Mouse (Mus musculus): ENCODE measurements around the gene Nrip1. TPM values are rescaled to one million over a fixed set of nuclear protein-coding genes. Genes with fewer than 3 reads are reported as not detected.
"Not testable (repeated sequence)": the region's sequence is repeated elsewhere in the genome, so short reads cannot be mapped to it uniquely, and the experiment has no call there.

Gene Nrip1
- 10 to 100 TPM; 28.0 to 31.3 TPM for total RNA-seq (2021)

DNA sequence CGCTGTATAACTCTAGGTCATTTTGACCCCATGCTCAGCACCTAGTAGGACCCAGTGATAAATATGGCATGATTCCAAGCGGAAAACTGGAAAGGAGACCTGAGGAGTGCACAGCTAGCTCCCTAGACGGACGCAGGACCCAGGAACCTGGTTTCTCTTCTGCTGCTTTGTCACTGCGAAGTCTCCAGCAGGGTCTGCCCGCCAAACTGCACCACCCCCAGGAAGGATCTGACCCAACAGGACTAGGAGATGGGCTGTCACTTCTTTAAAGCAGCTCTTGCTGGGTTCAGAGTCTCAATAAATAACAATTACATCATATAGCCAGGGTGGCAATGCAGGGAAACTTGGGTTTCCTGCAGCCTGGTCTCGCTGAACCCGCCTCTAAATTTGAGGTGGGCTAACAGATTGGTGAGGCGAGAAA lies at the start of gene Nrip1:
TSS of gene Nrip1 (minus strand) at position 157 of the 421 bp plus-strand sequence.
- peak in 1 of 2 experiments; percentile 64 for DNase-seq
- intact Hi-C loops (cut with DNase I), result loop anchor here (2.0 to 10.0 kb wide), 8 partner anchors 59 to 641 kb away; partner anchors contain the start of genes Hspa13 and Usp25

GRCm38 (mm10) chr16:76422531-76422930 lies 48.9 kb upstream of the Nrip1 start:
- intact Hi-C loops (cut with DNase I), result no loop called here
- DNase-seq, result no peak

DNA sequence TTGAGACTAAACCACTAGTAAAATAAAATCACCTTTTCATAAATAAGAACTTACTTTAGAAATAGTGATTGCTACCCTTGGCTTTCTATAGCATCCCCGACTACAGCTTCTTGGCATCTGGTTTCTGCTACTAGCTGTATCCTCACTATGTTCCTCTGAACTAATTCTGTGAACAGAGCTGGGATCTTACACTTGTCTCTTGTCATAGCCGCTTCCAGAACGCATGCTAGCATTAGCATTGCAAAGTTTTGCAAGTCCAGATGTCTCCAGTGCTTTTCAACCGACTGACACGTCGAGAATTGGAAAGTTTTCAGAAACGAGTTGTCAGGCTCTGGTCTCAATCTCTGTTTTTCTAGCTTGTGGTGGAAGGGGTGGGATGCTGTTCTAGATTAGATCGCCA lies 46.2 kb upstream of the Nrip1 start:
- intact Hi-C loops (cut with DNase I), result no loop called here
- no peak for DNase-seq

- intact Hi-C loops (cut with DNase I), result no loop called here
- no peak for DNase-seq
These were observed 42.9 kb upstream of the Nrip1 start for GRCm38 (mm10) chr16:76416477-76416876.

- intact Hi-C loops (cut with DNase I), result no loop called here
These were observed 42.4 kb upstream of the Nrip1 start for GRCm38 (mm10) chr16:76416060-76416438.

GRCm38 (mm10) chr16:76415407-76416059 lies 41.9 kb upstream of the Nrip1 start:
- DNase-seq, result no peak

More at GRCm38 (mm10) chr16:76416060-76416438, 42.4 kb upstream of the Nrip1 start:
- DNase-seq, result no peak

DNA sequence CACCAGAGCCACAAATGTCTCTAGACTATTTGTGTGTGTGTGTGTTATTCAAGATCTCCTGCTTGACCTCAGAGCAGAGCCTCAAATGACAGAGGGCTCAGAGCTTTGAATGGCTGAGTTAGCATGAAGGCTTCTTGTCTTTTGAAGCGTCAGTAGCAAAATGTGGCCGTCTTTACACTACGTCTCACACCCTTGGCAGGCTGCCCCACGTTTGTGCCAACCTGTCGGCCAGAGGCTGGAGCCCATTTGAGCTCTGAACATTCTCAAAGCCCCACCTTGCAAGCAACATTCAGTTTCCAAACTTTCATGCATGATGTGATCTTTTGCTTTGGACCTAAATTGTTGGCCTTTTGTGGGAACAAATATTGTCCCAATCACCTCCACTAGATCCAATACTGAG lies 40.9 kb upstream of the Nrip1 start:
- intact Hi-C loops (cut with DNase I), result no loop called here
- DNase-seq, result no peak

More at GRCm38 (mm10) chr16:76415407-76416059, 41.9 kb upstream of the Nrip1 start:
- intact Hi-C loops (cut with DNase I), result no loop called here

DNA sequence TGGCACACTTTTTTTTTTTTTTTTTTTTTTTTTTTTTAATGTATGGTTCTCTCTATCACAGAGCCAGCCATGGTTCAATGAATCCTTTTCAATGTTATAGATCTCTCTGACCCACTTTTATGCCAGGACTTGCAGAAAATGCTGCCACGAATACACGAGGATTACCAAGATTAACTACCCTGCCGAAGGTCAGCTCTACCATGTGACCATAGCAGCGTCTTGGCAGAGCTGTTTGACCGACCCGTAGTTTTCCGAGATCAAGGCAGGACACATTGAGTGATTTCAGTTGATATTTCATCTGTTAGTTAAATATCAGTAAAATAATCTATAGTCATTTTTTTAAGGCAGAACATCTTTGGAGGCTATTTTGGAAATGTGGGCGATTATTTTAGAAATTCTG lies 40.0 kb upstream of the Nrip1 start:
- intact Hi-C loops (cut with DNase I), result no loop called here
- DNase-seq, result no peak

- no peak for DNase-seq
- intact Hi-C loops (cut with DNase I), result no loop called here
These were observed 35.7 kb upstream of the Nrip1 start for GRCm38 (mm10) chr16:76409355-76409722.

DNA sequence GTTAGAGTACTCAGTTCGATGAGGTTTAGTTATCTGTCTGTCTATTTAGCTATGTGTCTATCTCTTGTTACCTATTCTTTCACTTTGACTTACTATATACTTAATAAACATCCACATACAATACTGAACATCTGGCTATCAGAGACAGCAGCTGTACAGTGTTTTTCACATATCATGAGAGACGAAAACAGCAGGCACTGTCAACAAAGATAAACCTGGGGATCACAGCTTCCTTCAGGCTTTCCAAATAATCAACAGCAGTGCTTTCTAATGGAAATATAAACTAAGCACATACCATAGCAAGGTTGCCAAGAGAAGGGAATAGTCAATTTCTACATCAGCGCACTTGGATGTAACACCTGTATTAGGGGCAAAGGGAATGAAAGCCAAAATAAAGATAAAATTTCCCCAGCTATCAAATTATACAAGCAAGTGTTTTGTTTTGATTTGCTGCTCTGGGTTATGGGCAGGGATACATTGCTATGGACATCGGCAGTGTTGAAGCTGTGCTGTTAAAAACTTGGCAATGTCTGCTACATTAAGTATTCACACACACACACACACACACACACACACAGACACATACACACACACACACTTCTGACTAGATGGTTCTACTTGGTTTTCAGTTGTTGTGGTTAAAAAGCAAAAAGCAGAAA lies 35.2 kb upstream of the Nrip1 start:
- DNase-seq, result no peak
- intact Hi-C loops (cut with DNase I), result no loop called here

DNA sequence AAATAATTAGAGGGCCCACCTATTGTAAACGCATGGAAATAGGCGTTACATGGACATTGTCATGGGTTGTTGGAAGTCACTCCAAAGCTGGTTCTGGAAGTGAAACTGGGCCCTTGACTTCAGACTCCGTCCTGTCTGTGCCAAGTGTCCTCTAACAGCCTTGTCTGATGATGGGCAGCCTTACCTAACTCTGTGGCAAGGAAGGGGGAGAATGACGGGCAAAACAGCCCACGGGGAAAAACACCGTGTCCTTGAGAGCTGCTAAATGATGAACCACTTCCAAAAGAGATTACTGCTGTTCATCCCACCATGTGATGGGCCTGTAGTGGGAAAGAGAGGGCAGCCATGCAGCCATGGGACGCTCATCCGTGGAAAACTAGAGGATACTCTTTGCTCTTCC lies 34.6 kb upstream of the Nrip1 start:
- no peak for DNase-seq
- intact Hi-C loops (cut with DNase I), result no loop called here

- no peak for DNase-seq
- intact Hi-C loops (cut with DNase I), result no loop called here
These were observed 33.8 kb upstream of the Nrip1 start for GRCm38 (mm10) chr16:76407321-76407920.

GRCm38 (mm10) chr16:76406897-76407296 lies 33.3 kb upstream of the Nrip1 start:
- no peak for DNase-seq
- intact Hi-C loops (cut with DNase I), result no loop called here

DNA sequence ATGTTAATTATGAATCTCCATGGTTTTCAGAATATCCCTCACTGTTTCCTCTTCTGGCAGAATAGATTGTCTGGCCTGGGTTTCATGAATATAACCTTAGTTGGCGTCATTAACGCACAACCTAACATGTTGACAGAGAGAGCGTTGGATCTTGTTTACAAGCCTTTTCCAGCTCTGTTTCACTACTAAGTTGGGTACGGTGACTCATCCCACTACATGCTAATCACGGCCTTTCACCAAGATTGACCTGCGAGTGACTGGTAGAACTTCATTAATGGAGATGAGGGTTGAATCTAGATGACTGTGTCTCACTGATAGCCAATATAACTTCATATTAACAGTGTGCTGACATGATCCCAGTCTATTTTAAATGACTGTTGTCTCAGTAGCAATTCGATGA lies 32.7 kb upstream of the Nrip1 start:
- no peak for DNase-seq
- intact Hi-C loops (cut with DNase I), result no loop called here

DNA sequence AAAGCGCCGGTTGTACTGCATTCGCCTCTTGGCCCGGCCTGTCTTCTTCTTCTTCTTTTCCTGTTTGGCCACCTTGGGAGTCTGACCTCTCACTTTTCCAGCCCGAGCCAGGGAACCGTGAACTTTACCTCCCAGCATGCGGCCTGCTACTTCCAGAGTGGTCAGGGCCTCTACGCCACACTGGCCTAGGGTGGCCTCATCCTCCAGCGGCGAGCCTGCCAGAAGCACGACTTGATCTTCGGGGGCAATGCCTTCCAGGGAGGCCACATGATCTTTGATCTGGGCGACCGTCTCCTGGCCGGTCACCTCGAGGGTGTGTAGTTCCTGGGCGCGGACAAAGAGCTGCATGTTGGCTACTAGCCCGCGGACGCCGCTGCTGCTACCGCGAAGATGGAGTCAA lies 29.7 kb upstream of the Nrip1 start:
- DNase-seq; intact Hi-C loops (cut with DNase I): not testable (repeated sequence)

GRCm38 (mm10) chr16:76396512-76396911 lies 22.9 kb upstream of the Nrip1 start:
- DNase-seq, result no peak
- intact Hi-C loops (cut with DNase I), result no loop called here

GRCm38 (mm10) chr16:76393267-76393666 lies 19.6 kb upstream of the Nrip1 start:
- DNase-seq, result no peak
- intact Hi-C loops (cut with DNase I), result no loop called here

DNA sequence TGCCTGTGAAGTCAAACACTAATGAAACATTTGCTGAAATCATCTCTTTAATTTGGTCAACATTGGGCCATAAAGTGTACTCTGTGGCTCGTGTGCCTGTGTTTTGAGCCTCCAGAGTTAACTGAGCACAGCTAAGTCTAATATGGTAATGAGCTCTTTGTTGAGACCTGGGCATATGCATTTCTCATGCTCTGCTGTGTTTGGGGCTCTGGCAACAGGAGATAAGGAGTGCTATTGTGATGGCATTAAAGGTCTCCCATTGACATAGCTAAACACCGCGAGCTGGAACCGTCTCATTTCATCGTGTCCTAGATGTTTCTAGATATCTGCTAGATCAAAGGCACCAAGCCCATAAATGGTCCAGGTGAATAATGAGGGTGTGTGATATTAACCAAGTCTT lies 12.9 kb upstream of the Nrip1 start:
- intact Hi-C loops (cut with DNase I), result no loop called here

GRCm38 (mm10) chr16:76386071-76386470 lies 12.4 kb upstream of the Nrip1 start:
- intact Hi-C loops (cut with DNase I), result no loop called here
- DNase-seq, result no peak

More for the DNA sequence above, 12.9 kb upstream of the Nrip1 start:
- no peak for DNase-seq

GRCm38 (mm10) chr16:76377211-76377610 lies 3.6 kb upstream of the Nrip1 start:
- no peak for DNase-seq
- intact Hi-C loops (cut with DNase I), result loop anchor here (10.0 kb wide), 2 partner anchors 388 to 638 kb away; partner anchors contain the start of gene Usp25

DNA sequence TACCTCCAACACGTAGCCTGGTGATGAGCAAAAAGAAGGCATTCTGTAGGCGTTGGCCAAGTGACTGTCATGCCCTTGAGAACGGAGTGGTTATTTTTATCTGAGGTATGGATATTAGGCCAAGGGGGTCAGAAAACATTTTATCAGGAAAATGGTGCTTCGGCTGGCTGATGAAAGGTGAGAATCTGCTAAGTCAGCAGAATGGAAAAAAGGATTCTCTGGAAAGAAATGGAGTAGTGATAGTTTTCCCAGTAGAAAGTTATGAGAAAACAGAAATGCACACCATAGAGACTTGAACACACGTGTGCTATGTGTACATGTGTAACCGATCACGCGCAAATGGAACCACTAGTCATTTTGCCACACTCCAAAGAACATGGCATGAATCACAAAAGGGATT lies 3.0 kb upstream of the Nrip1 start:
- intact Hi-C loops (cut with DNase I), result loop anchor here (10.0 kb wide), 2 partner anchors 388 to 638 kb away; partner anchors contain the start of gene Usp25

More for the DNA sequence above, 3.0 kb upstream of the Nrip1 start:
- DNase-seq, result no peak
